Mouse (Mus musculus) neural tube, embryonic 13.5 days (tissue): ENCODE measurements around the gene Atp6v0d1. TPM values are rescaled to one million over a fixed set of nuclear protein-coding genes. Genes with fewer than 3 reads are reported as not detected.

Experiments used
- ATAC-seq: fragments of 200-750 bp; cut with Nextera tagmentation; 2 replicates; pipeline ENCODE4 v1.8.0; 2017; ENCODE audit warnings: low read depth, mild to moderate bottlenecking, moderate TSS enrichment, moderate library complexity
- H3K27ac ChIP-seq: fragments of 300-500 bp; sonication (generic); replicated peaks from 2 replicates; pipeline ENCODE4 v1.5.1; 2015; ENCODE audit warnings: moderate library complexity, mild to moderate bottlenecking, inconsistent platforms
- H3K27me3 ChIP-seq: fragments of 300-500 bp; sonication (generic); 2 replicates; pipeline ENCODE4 v1.6.1; 2015; ENCODE audit warnings: mild to moderate bottlenecking, inconsistent platforms
- H3K36me3 ChIP-seq: fragments of 300-500 bp; sonication (generic); 2 replicates; pipeline ENCODE4 v1.6.1; 2015; ENCODE audit warnings: mild to moderate bottlenecking, inconsistent platforms
- H3K4me1 ChIP-seq: fragments of 300-500 bp; sonication (generic); replicated peaks from 2 replicates; pipeline ENCODE4 v1.6.1; 2015; ENCODE audit warnings: inconsistent platforms
- H3K4me2 ChIP-seq: fragments of 300-500 bp; sonication (generic); 2 replicates; pipeline ENCODE4 v1.6.1; 2015; ENCODE audit warnings: inconsistent platforms, mild to moderate bottlenecking, moderate library complexity
- H3K4me3 ChIP-seq: fragments of 300-500 bp; sonication (generic); 2 replicates; pipeline ENCODE4 v1.5.1; 2015; ENCODE audit warnings: mild to moderate bottlenecking, inconsistent platforms
- H3K9ac ChIP-seq: fragments of 300-500 bp; sonication (generic); 2 replicates; pipeline ENCODE4 v1.6.1; 2015; ENCODE audit warnings: moderate library complexity, mild to moderate bottlenecking, inconsistent platforms
- H3K9me3 ChIP-seq: fragments of 300-500 bp; sonication (generic); 2 replicates; pipeline ENCODE4 v1.6.1; 2016; ENCODE audit warnings: inconsistent platforms
- WGBS: fragments of 180-500 bp; shearing (Covaris S2); methylation state at CpG from one replicate; pipeline ENCODE4 v1.1.7; 2015; 5-methylcytosine and 5-hydroxymethylcytosine counted together
- polyA plus RNA-seq: library from polyadenylated mRNA; unstranded; fragments of >200 nt; fragmentation: Nextera tagmentation; extraction: Ambion mirVana; gene quantifications from 2 replicates; pipeline ENCODE4 v1.2.1, GENCODE M21; 2015

The Atp6v0d1 gene
- polyA plus RNA-seq, 1 experiment from 2014 or later, result 211 TPM

- H3K4me3 ChIP-seq, result 0 out of 2 replicates have a peak overlapping the region, but pooled peaks have one; percentile 5
- 0 out of 2 replicates have a peak, but pooled peaks cover 2% of the 10 kb centered on the region for H3K36me3 ChIP-seq
- H3K4me1 ChIP-seq, result peaks cover 49% of the 10 kb centered on the region
- no peak overlapping the region for H3K27ac ChIP-seq
- peak overlapping the region; percentile 47 for H3K4me2 ChIP-seq
- 11% methylated on average over 12 of the region's 12 CpGs for WGBS
- H3K27me3 ChIP-seq, result peaks cover 15% of the 10 kb centered on the region
- no peaks in the 10 kb centered on the region for H3K9me3 ChIP-seq
- peak; percentile 40 for ATAC-seq
- peak overlapping the region; percentile 55 for H3K9ac ChIP-seq
Measured at GRCm38 (mm10) chr8:105516018-105516645, 49.7 kb downstream of the Atp6v0d1 start.

- no peak overlapping the region for H3K27ac ChIP-seq
- no peak overlapping the region for H3K4me2 ChIP-seq
- no peak overlapping the region for H3K4me3 ChIP-seq
- 90% methylated on average over 5 of the region's 5 CpGs for WGBS
- H3K36me3 ChIP-seq, result no peaks in the 10 kb centered on the region
- H3K4me1 ChIP-seq, result peaks cover 41% of the 10 kb centered on the region
- ATAC-seq, result no peak
- peaks cover 15% of the 10 kb centered on the region for H3K27me3 ChIP-seq
- no peak overlapping the region for H3K9ac ChIP-seq
- H3K9me3 ChIP-seq, result no peaks in the 10 kb centered on the region
Measured at GRCm38 (mm10) chr8:105514656-105515055, 51.2 kb downstream of the Atp6v0d1 start.

GRCm38 (mm10) chr8:105514194-105514593 is 51.7 kb downstream of the Atp6v0d1 start:
- WGBS, result 92% methylated on average over 6 of the region's 6 CpGs
- Histone ChIP-seq H3K27ac (no peak overlapping the region), H3K27me3 (peaks cover 15% of the 10 kb centered on the region), H3K4me2 (no peak overlapping the region), H3K4me1 (peaks cover 41% of the 10 kb centered on the region), H3K36me3 (no peaks in the 10 kb centered on the region), H3K9me3 (no peaks in the 10 kb centered on the region), H3K4me3 (no peak overlapping the region), H3K9ac (no peak overlapping the region)
- ATAC-seq, result no peak

DNA sequence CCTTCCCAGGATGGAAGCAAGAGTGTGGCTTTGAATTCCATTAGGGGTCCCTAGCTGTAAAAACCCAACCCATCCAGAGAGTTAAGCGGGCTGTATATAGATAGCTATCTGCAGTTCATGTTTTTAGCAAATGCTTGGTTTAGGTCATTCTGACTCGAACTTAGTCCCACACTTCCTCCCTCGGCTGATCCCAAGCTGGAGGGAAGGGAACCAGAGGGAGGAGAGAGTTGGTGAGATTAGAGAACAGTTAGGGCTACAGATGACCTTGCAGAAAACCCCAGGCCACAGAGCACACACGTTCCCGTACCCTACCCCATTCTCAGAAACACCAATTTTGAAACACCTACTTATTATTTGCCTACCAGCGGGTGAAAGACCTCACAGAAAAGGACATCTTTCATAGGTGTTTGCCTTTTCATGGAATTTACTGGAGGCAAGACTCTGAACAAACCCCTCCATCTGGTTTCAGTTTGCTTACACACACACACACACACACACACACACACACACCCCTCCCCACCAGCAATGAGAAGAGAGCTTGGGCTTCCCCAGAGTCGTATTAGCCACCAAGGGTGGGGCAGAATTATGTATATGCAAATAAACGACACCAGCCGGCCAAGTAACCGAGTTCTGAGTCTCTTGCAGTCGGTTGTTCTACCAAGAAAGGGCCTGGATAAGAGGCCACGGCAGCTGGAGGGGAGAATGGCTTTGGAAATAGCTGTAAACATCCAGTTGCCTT is 55.7 kb downstream of the Atp6v0d1 start:
- H3K27me3 ChIP-seq, result no peaks in the 10 kb centered on the region
- ATAC-seq, result no peak

DNA sequence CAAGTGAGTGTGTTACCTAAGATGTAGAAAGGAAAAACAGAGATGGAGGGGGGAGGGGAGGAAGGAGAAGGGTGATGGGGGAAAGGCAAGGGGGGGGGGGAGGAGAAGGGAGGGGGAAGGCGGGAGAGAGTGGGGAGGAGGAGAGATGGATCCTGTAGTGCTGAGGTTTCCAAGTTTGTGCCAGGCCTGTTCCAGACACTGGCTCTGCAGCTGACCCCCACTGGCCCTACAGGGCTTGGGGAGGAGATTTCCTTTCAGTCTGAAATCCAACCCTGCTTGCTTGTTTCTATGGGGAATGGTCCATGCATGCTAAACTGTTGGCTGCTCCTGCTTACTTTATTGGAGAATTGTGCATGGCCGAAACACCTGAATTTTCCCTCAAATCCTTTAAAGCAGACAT is 57.1 kb downstream of the Atp6v0d1 start:
- Histone ChIP-seq H3K4me3 (no peak overlapping the region), H3K27ac (no peak overlapping the region), H3K36me3 (no peaks in the 10 kb centered on the region), H3K9me3 (no peaks in the 10 kb centered on the region), H3K9ac (no peak overlapping the region), H3K4me2 (no peak overlapping the region), H3K4me1 (peaks cover 20% of the 10 kb centered on the region), H3K27me3 (no peaks in the 10 kb centered on the region)
- ATAC-seq, result no peak
- WGBS, result 79% methylated on average over 1 of the region's 2 CpGs

More for the DNA sequence above, 55.7 kb downstream of the Atp6v0d1 start:
- Histone ChIP-seq H3K27ac (no peak overlapping the region), H3K4me1 (peaks cover 20% of the 10 kb centered on the region), H3K4me3 (no peak overlapping the region), H3K4me2 (no peak overlapping the region), H3K36me3 (no peaks in the 10 kb centered on the region), H3K9me3 (no peaks in the 10 kb centered on the region), H3K9ac (no peak overlapping the region)
- whole genome bisulfite sequencing, result 52% methylated on average over 12 of the region's 12 CpGs

- Histone ChIP-seq H3K4me1 (peaks cover 20% of the 10 kb centered on the region), H3K4me3 (no peak overlapping the region), H3K9ac (no peak overlapping the region), H3K27ac (no peak overlapping the region), H3K9me3 (no peaks in the 10 kb centered on the region), H3K4me2 (no peak overlapping the region), H3K36me3 (no peaks in the 10 kb centered on the region), H3K27me3 (no peaks in the 10 kb centered on the region)
- 76% methylated on average over 6 of the region's 6 CpGs for WGBS
- ATAC-seq, result no peak
Measured at GRCm38 (mm10) chr8:105506977-105507376, 58.9 kb downstream of the Atp6v0d1 start.

GRCm38 (mm10) chr8:105504617-105505016 is 61.2 kb downstream of the Atp6v0d1 start:
- no peak for ATAC-seq
- no peak overlapping the region for H3K4me2 ChIP-seq
- H3K9me3 ChIP-seq, result no peaks in the 10 kb centered on the region
- WGBS, result 88% methylated on average over 3 of the region's 3 CpGs
- H3K27me3 ChIP-seq, result no peaks in the 10 kb centered on the region
- no peak overlapping the region for H3K4me3 ChIP-seq
- H3K9ac ChIP-seq, result no peak overlapping the region
- H3K4me1 ChIP-seq, result peaks cover 14% of the 10 kb centered on the region
- no peaks in the 10 kb centered on the region for H3K36me3 ChIP-seq
- H3K27ac ChIP-seq, result no peak overlapping the region

DNA sequence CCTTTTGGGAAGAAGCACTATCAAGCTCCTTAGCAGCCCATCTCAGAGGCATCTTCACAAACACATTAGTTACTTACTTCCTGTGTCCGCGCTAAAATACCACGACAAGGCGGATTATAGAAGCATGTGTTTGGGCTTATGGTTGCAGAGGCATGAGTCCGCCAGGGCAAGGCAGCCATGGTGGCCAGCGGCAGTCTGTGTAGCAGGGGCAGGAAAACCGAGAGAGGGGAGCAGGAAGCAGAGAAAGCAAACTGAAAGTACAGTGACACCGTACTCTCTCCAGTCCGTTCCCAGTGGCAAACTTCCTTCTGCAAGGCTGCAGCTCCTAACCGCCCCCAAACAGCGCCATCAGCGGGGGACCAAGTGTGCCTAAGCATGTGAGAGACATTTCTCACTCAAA is 66.1 kb downstream of the Atp6v0d1 start:
- no peak for ATAC-seq
- Histone ChIP-seq H3K36me3 (no peaks in the 10 kb centered on the region), H3K27me3 (no peaks in the 10 kb centered on the region), H3K27ac (no peak overlapping the region), H3K4me1 (peaks cover 27% of the 10 kb centered on the region), H3K4me2 (no peak overlapping the region), H3K4me3 (no peak overlapping the region), H3K9ac (no peak overlapping the region), H3K9me3 (no peaks in the 10 kb centered on the region)
- WGBS, result 79% methylated on average over 12 of the region's 12 CpGs

DNA sequence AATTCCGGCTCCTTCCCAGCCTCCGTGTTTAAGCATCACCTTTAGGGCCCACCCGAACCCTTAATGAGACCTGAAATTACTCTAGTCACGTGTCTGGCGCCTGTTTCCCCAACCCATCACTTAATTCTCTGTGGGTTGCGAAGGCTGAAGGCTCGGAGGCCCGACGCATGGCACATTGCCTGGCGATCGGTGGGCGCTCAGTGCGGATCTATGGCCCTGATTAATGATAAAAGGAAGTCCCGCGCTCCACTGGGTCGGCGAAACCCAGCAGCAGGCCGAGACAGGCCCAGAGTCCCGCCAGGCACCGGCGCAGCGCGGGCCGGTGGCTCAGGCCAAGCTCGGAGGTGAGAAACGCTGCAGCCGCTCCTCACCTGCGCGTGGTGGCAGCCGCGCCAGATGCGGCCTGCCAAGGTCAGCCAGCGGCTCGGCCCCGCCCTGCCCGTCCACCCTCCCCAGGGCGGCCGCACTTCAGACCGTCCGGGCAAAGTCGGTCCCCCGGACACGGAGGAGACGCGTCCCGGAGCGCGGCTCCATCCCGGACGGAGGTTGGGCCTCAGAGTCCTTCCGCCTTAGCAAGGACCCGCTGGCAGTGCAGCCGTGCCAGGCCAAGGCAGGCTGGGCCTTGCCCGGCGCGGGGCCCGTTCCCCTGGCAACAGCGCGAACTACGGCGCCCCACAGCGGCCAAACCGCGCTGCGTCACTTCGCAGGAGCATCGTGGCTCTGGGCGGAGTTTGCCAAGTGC is 69.2 kb downstream of the Atp6v0d1 start, which contains the start of gene Zdhhc1:
Zdhhc1 (minus strand) TSS at position 464 of the 742 bp plus-strand sequence.
- Histone ChIP-seq H3K27ac (peak within 1 kb of the TSS; percentile 71), H3K4me2 (peak within 1 kb of the TSS; percentile 94), H3K27me3 (no peaks in the 10 kb centered on the region), H3K36me3 (no peaks in the 10 kb centered on the region), H3K9ac (peak within 1 kb of the TSS; percentile 92), H3K4me3 (peak within 1 kb of the TSS; percentile 81), H3K9me3 (no peaks in the 10 kb centered on the region), H3K4me1 (peaks cover 29% of the 10 kb centered on the region)
- under 1% methylated on average over 65 of the region's 68 CpGs for WGBS
- ATAC-seq, result peak; percentile 88

- H3K27ac ChIP-seq, result peak overlapping the region; percentile 71; the same call in 1 of the 2 replicates
- ATAC-seq, result no peak
- peak overlapping the region; percentile 94 for H3K4me2 ChIP-seq
Measured at GRCm38 (mm10) chr8:105495350-105496302, 70.2 kb downstream of the Atp6v0d1 start.

DNA sequence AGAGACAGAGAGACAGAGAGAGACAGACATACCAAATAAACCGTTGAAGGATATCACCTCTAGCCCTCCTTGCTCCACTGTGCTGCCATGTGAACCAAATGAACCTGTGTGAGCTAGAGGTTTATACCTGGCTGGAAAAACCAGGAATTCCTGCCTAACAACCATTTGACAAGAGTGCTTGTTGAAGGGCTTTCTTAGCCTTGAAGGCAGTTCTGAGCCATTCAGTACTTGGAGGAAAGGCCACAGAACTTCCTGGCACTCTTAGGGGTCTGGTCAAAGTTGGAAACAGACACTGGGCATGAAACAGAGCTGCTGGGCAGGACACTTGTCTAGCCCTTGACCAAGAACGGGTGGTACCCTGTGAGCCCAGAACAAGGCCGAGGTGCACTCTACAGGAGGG is 71.3 kb downstream of the Atp6v0d1 start:
- no peak overlapping the region for H3K4me3 ChIP-seq
- no peaks in the 10 kb centered on the region for H3K27me3 ChIP-seq
- H3K27ac ChIP-seq, result no peak overlapping the region; the same call in 1 of the 2 replicates
- H3K4me2 ChIP-seq, result 0 out of 2 replicates have a peak overlapping the region, but pooled peaks have one; percentile 94
- no peaks in the 10 kb centered on the region for H3K9me3 ChIP-seq
- H3K4me1 ChIP-seq, result peaks cover 29% of the 10 kb centered on the region
- ATAC-seq, result no peak
- 82% methylated on average over 3 of the region's 3 CpGs for WGBS
- H3K9ac ChIP-seq, result no peak overlapping the region
- H3K36me3 ChIP-seq, result no peaks in the 10 kb centered on the region

More at GRCm38 (mm10) chr8:105495350-105496302, 70.2 kb downstream of the Atp6v0d1 start:
- H3K4me3 ChIP-seq, result peak overlapping the region; percentile 81
- H3K9me3 ChIP-seq, result no peaks in the 10 kb centered on the region
- peak overlapping the region; percentile 92 for H3K9ac ChIP-seq
- 19% methylated on average over 17 of the region's 17 CpGs for WGBS
- peaks cover 29% of the 10 kb centered on the region for H3K4me1 ChIP-seq
- no peaks in the 10 kb centered on the region for H3K36me3 ChIP-seq
- no peaks in the 10 kb centered on the region for H3K27me3 ChIP-seq
